Mouse (Mus musculus) spleen, adult 2 months (tissue): Measurements from ENCODE around the gene Ubr1. TPM values are rescaled to one million over a fixed set of nuclear protein-coding genes. Genes with fewer than 3 reads are reported as not detected.

Source experiments
- DNase-seq, 2 experiments: peaks; one replicate each; pipeline versions ENCODE4 v3.0.0 to v3.0.0-alpha.2; 2012 to 2021; ENCODE audit warnings: low spot score in 2 of 2, low read depth in 1 of 2
- H3K27ac ChIP-seq: fragments of 200-500 bp; 2 replicates; pipeline ENCODE4 v1.5.1; 2012; ENCODE audit warnings: low read length, inconsistent platforms; ENCODE audit not compliant: insufficient read depth
- H3K27me3 ChIP-seq: fragments of 200-500 bp; 2 replicates; pipeline ENCODE4 v1.6.1; 2012; ENCODE audit warnings: mild to moderate bottlenecking, moderate library complexity, low read length, inconsistent platforms; ENCODE audit not compliant: control insufficient read depth, insufficient read depth
- H3K36me3 ChIP-seq: fragments of 200-500 bp; 2 replicates; pipeline ENCODE4 v1.6.1; 2012; ENCODE audit warnings: mild to moderate bottlenecking, low read length, inconsistent platforms; ENCODE audit not compliant: control insufficient read depth, insufficient read depth
- H3K4me1 ChIP-seq: fragments of 200-500 bp; 2 replicates; pipeline ENCODE4 v1.6.1; 2011; ENCODE audit warnings: inconsistent platforms; ENCODE audit not compliant: control insufficient read depth, insufficient read depth, insufficient read length
- H3K4me3 ChIP-seq: fragments of 200-500 bp; 2 replicates; pipeline ENCODE4 v1.5.1; 2011; ENCODE audit warnings: mild to moderate bottlenecking, inconsistent platforms; ENCODE audit not compliant: insufficient read depth, insufficient read length; ENCODE audit errors: extremely low read depth
- CTCF ChIP-seq: fragments of 200-500 bp; IDR thresholded peaks from 2 replicates; pipeline ENCODE4 v1.5.1; 2011; ENCODE audit warnings: mild to moderate bottlenecking, inconsistent platforms; ENCODE audit not compliant: insufficient read depth, insufficient read length, insufficient replicate concordance; ENCODE audit errors: extremely low read depth
- POLR2A ChIP-seq: fragments of 200-500 bp; IDR thresholded peaks from 2 replicates; pipeline ENCODE4 v1.6.1; 2011; ENCODE audit warnings: low read depth, low read length, inconsistent platforms
- WGBS: fragments of 180-500 bp; shearing (Covaris S2); methylation state at CpG from one replicate; pipeline ENCODE4 v1.1.7; 2018; 5-methylcytosine and 5-hydroxymethylcytosine counted together
- polyA plus RNA-seq: library from polyadenylated mRNA; depleted of rRNA; stranded (reverse); fragments of >200 nt; gene quantifications from 2 replicates; pipeline ENCODE4 v1.2.3, GENCODE M21; 2012

Gene Ubr1
- polyA plus RNA-seq, 1 experiment, result 25.3 TPM

GRCm38 (mm10) chr2:120863389-120863788 lies 107.1 kb downstream of the Ubr1 start:
- 98% methylated on average over 1 of the region's 1 CpGs for WGBS
- DNase-seq, result no peak
- Histone ChIP-seq H3K27me3 (no peaks in the 10 kb centered on the region), H3K4me3 (no peak overlapping the region), H3K4me1 (no peaks in the 10 kb centered on the region), H3K27ac (no peak overlapping the region), H3K36me3 (peaks cover 28% of the 10 kb centered on the region)
- TF ChIP-seq POLR2A (no peak), CTCF (no peak)

GRCm38 (mm10) chr2:120860699-120861098 lies 109.8 kb downstream of the Ubr1 start:
- H3K27ac ChIP-seq, result no peak overlapping the region
- 85% methylated on average over 1 of the region's 1 CpGs for WGBS
- H3K36me3 ChIP-seq, result peaks cover 21% of the 10 kb centered on the region
- no peak for TF ChIP-seq POLR2A
- no peak overlapping the region for H3K4me3 ChIP-seq
- H3K4me1 ChIP-seq, result no peaks in the 10 kb centered on the region
- DNase-seq, result no peak
- H3K27me3 ChIP-seq, result no peaks in the 10 kb centered on the region

GRCm38 (mm10) chr2:120858131-120858530 lies 112.4 kb downstream of the Ubr1 start:
- Histone ChIP-seq H3K36me3 (peaks cover 12% of the 10 kb centered on the region), H3K27me3 (no peaks in the 10 kb centered on the region), H3K4me1 (no peaks in the 10 kb centered on the region), H3K27ac (no peak overlapping the region), H3K4me3 (no peak overlapping the region)
- TF ChIP-seq CTCF, result no peak
- TF ChIP-seq POLR2A, result no peak
- WGBS, result 91% methylated on average over 3 of the region's 3 CpGs
- no peak for DNase-seq

- Histone ChIP-seq H3K4me1 (no peaks in the 10 kb centered on the region), H3K27ac (no peak overlapping the region), H3K27me3 (no peaks in the 10 kb centered on the region), H3K36me3 (no peaks in the 10 kb centered on the region), H3K4me3 (no peak overlapping the region)
- 46% methylated on average over 3 of the region's 3 CpGs for WGBS
- DNase-seq, result no peak
- TF ChIP-seq CTCF, result no peak
- no peak for TF ChIP-seq POLR2A
Observed at GRCm38 (mm10) chr2:120853151-120853550, 117.4 kb downstream of the Ubr1 start.

- Histone ChIP-seq H3K4me3 (no peak overlapping the region), H3K27me3 (no peaks in the 10 kb centered on the region), H3K27ac (no peak overlapping the region), H3K36me3 (no peaks in the 10 kb centered on the region), H3K4me1 (no peaks in the 10 kb centered on the region)
- 19% methylated on average over 1 of the region's 1 CpGs for WGBS
- TF ChIP-seq POLR2A (no peak), CTCF (no peak)
- no peak for DNase-seq
Observed at GRCm38 (mm10) chr2:120852626-120853025, 117.9 kb downstream of the Ubr1 start.

- TF ChIP-seq POLR2A, result no peak
- TF ChIP-seq CTCF, result no peak
- Histone ChIP-seq H3K36me3 (no peaks in the 10 kb centered on the region), H3K27ac (no peak within 1 kb of the TSS), H3K4me1 (no peaks in the 10 kb centered on the region), H3K4me3 (peak within 1 kb of the TSS; percentile 80), H3K27me3 (no peaks in the 10 kb centered on the region)
- DNase-seq, result peak; percentile 83 to 94
- 3% methylated on average over 39 of the region's 39 CpGs for WGBS
Observed at GRCm38 (mm10) chr2:120850424-120851082, 120.0 kb downstream of the Ubr1 start, which contains the start of gene Ttbk2. Gene Ttbk2 (minus strand): TSS chr2:120850604.

- peak in 1 of 2 experiments; percentile 33 for DNase-seq
- peak within 1 kb of the TSS; percentile 80 for H3K4me3 ChIP-seq
- no peaks in the 10 kb centered on the region for H3K4me1 ChIP-seq
- no peak for TF ChIP-seq CTCF
- TF ChIP-seq POLR2A, result peak; percentile 7; the same call in 1 of the 2 replicates
- H3K27me3 ChIP-seq, result no peaks in the 10 kb centered on the region
- H3K27ac ChIP-seq, result no peak within 1 kb of the TSS
- 3% methylated on average over 65 of the region's 71 CpGs for WGBS
- no peaks in the 10 kb centered on the region for H3K36me3 ChIP-seq
Observed at GRCm38 (mm10) chr2:120849449-120850423, 120.8 kb downstream of the Ubr1 start, which contains the start of gene Cdan1. Gene Cdan1 (minus strand): TSS chr2:120850128.
